Mouse (Mus musculus): ENCODE measurements around the gene Pld2.

GRCm38 (mm10) chr11:70591733-70592132, 51.9 kb downstream of the Pld2 start:
- TF ChIP-seq CTCF (IDR thresholded peaks at IDR 0.05) (no peak), EP300 (IDR thresholded peaks at IDR 0.05) (no peak)
